Mouse (Mus musculus) c-Kit-positive CD71-positive TER-119-negative erythroid progenitor cells, embryonic 14.5 days (primary cell): ENCODE measurements around the gene Rtp1.

Source experiments
- DNase-seq: peaks from one replicate; pipeline ENCODE4 v3.0.0-alpha.2; 2013; ENCODE audit warnings: low read depth

Rtp1 gene

DNA sequence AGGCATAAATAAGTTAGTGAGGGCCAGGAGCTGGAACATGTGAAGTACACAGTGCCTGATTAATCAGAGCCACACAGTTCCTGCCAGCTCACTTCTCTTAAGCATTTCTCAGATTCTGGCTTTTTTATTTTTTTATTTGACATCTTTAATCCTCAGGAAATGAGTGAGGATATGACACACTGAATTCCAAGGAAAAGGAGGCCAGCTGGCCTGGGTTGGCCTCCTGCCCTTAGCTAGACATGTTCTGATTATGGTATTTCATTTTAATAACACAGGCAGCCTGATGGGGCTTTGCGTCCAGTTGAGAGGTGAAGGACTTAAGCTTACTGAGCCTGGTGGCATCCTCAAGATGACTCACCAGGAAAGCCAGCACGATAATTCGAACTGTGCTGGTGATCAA, 27.6 kb downstream of the Rtp1 start:
- no peak for DNase-seq

DNA sequence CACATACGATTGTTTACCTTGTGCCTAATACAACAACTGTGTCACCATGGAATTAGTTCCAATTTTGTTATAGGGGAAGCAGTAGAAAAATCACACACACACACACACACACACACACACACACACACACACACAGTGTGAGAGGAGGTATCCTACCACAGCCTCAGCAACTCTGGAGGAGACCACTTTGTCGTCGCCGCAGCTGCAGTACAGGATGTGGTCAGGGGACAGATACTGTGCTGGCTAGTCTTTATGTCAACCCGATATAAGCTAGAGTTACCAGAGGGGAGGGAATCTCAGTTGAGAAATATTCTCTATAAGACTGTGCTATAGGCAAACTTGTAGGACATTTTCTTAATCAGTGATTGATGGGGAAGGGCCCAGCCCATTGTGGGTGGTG, 28.4 kb downstream of the Rtp1 start:
- DNase-seq, result no peak

DNA sequence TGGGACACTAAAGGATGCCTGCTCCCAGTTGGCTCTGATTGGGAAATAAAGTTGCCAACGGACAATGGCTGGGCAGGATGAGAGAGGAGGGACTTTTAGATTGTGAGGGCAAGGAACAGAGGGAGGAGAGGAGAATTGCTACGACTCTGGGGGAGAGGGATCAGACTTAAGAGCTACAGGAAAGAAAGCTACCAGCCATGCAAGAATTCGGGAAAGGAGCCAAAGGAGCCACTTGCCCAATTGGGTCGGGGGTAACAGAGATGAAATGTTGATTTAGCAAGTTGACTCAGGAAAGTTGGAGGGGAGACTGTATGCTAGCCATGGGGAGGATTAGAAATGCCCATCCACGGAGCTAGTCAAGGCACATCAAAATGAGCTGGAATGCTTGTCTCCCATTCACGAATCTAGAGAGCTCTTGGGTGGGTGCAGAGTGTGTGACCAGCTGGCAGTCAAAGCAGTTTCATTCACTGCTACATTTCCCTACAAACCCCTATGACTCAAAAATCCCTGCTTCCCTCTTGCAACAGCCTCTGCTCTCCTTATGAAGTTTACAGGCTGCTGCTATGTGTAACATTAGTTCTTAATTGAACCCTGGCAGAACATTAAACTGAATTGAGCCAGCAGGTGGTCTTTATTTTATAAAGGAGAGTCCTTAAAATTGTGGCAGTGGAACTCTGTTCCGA, 30.1 kb downstream of the Rtp1 start:
- DNase-seq, result no peak

DNA sequence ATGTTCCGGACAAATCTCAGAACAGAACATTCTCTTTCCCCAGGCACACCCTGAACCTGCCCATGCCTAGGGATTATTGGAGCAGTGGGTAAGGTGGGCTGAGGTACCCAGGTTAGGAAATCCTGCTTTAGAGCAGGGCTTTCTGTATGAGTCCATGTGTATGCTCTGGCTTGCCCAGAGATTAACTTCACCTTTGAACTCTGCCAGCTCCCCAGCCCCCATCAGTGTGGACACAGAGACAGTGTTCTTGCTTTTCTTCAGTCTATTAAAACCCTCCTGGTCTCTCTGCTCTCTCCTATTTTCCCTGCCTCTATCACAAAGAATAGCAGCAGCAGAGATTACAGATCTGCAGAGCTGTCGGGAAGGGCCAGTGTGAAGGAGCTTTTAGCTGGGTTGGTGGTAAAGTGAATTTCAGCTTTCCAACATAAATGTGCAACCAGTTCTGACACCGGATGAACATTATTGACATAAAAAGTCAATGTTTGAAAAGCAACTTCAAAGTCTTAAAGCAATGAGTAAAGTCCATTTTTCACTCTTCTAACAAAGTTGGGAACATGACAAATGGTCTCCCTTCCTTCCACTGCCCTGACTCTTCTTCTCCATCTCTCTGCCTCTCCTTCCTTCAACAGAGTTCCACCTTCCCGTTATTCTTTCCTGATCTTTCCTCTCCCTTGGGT, 34.9 kb downstream of the Rtp1 start:
- no peak for DNase-seq

DNA sequence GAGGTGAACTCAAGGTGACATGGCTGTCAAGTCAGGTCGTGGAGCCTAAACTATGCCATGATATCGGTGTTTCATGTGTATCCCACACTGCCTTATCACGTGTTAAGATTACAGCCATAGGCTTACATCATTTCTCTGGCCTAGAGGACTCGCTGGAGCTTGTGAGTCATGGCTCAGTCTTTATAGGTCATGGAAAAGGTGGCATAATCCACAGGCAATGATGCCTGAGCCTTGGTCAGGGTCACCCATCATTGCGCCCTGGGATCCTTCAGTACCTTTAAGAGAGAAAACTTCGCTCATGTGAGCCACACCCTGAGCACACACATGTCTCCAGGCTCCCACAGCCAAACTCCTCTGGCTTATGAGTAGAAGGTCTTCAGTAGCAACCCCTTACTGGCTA, 42.6 kb downstream of the Rtp1 start:
- DNase-seq, result no peak

DNA sequence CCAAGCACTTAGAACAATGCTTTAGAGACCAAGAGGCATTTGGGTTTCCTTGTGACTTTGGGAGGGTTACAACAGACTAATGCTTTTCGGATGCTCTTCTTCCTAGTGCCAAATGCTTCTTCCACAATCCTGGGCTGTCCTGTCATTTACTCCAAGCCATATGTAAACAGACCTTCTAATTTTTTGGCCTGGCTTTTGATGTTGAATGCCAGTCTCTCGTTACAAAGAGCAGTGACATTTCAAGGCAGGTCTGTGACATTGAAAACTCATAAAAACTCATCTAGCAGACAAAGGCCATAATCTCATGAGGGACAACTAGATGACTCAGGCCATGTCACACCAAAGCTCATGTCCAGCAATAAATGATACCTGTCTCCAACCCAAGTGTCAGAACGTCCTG, 43.1 kb downstream of the Rtp1 start:
- DNase-seq, result no peak

DNA sequence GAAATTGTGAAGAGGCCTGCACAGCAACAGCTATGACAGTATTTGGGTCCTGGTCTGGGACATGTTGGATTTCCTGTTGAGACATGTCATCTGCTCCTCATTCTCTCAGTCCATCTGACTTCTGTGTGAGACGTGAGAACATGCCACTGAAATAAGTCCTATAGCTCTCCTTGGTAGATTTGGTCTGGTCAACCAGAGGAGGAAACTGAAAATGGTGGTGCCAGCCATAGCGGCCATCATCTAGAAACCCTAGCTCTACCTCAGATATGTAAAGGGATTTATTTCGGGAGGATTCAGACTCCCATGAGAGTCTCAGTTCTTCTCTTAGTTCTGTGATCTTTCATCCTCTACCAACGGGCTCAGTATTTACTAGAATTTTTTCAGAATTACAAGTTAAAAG, 46.7 kb downstream of the Rtp1 start:
- DNase-seq, result no peak

DNA sequence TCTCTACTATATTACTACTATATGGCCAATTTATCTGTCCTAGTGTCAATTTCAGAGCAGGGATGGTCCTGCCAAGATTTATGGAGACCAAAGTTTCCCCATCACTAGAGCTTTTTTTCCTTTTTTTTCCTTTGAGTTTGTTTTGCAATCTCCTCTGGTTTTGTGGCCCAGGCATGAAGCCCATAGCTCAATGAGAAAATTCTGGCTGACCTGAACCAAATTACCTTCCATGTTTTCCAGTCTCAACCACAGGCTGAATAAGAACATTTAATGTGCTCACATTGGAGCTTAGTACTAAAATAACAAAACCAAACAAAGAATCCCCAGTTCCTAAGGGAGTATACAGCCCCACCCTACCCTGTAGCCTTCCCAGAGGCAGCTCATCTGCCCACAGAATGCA, 47.7 kb downstream of the Rtp1 start:
- DNase-seq, result no peak

DNA sequence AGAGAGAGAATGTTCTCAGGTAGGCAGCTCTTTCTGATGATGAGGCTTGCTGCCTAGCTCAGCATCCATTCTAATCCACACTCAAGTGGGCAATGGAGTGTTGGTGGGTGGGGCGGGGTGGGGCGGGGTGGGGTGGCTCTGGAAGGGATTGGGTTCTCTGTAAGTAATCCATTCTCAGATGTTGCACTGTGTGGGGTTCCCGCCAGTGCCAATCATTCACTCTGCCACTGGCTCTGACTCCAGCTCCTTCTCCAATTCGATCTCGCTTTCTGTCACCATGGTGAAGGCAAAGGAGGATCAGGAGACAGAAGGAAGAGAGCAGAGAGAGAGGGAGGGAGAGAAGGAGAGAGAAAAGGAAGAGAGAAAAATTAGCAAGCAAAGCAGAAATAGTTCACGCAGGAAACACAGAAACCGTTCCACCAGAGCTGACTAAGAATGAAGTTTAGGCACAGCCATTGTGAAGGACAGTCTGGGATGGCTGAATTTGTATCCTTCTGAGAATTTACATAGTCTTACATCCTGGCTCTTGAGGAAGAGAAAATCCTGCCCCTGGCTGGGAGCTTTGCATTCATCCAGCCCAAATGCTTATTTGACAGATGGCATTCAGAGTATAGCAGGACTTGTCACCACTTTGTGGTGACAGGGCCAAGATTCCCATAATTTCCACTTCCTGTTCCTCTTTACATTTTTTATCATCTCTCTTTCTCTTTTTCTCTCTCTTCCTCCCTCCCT, 51.1 kb downstream of the Rtp1 start:
- no peak for DNase-seq

DNA sequence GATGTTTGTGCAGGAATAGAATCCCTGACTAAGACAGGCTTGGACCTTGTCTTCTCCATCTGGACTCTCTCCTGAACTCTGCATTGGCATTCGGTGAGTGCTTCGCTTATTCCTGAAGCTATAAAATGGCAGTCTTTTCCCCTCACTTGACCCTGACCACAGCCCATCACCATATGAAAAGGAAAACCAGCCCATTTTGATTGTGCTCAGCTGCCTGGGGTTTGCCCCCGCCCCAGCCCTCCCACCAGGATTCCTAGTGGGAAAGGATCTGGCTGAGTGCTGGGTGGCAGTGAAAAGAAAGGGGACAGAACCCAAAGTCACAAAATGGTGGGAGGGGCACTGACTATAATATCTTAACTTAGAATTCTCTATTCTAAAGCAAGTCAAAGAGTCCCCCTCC, 53.3 kb downstream of the Rtp1 start:
- no peak for DNase-seq

DNA sequence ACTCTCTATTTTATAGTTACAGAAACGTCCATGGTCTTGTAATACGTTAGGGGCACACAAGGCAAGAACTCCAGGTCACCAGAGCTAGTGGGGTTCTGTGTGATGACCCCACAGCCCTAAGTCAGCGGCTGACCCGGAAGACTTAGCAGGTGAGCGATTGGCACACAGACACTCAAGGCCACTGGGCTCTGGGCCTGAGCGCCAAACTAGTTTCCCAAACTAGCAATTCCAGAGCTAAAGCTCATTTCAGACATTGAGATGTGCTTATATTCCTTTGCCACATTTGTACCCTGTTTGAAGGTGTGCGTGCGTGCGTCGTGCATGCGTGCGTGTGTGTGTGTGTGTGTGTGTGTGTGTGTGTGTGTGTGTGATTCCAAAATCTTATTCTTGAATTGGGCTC, 53.9 kb downstream of the Rtp1 start:
- no peak for DNase-seq

DNA sequence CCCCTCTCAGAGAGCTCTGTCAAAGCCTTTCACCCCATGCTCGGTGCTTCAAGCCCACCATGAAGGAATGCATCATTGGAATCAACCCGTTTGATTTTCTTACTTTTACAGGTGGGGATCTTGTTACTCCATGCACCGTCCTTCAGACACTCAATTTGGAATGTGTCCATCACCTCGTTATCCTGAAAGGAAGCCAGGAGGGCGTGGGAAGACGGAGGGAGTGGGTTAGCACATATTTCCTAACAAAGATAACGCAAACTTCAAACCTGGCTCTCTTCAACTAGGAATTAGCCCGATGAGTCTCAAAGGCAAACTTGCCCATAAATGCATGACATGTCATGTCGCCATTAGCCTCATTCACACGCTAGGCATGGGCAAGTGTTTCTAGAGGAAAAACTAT, 54.4 kb downstream of the Rtp1 start:
- DNase-seq, result no peak
